Mouse (Mus musculus): ENCODE data around the gene Dera.

The Dera gene

GRCm38 (mm10) chr6:137885644-137886043, 131.3 kb downstream of the Dera start:
- TF ChIP-seq GATA4 (IDR thresholded peaks at IDR 0.05; ENCODE audit: insufficient replicate concordance, low read length), result no peak

- TF ChIP-seq GATA4 (IDR thresholded peaks at IDR 0.05; ENCODE audit: insufficient replicate concordance, low read length), result no peak
Measured at GRCm38 (mm10) chr6:137886210-137886979, 132.0 kb downstream of the Dera start.

GRCm38 (mm10) chr6:137887258-137887657, 132.9 kb downstream of the Dera start:
- no peak for TF ChIP-seq GATA4 (IDR thresholded peaks at IDR 0.05; ENCODE audit: insufficient replicate concordance, low read length)

- TF ChIP-seq GATA4 (IDR thresholded peaks at IDR 0.05; ENCODE audit: insufficient replicate concordance, low read length), result no peak
Measured at GRCm38 (mm10) chr6:137897671-137898070, 143.3 kb downstream of the Dera start.

- no peak for TF ChIP-seq GATA4 (IDR thresholded peaks at IDR 0.05; ENCODE audit: insufficient replicate concordance, low read length)
Measured at GRCm38 (mm10) chr6:137901255-137901654, 146.9 kb downstream of the Dera start.

All from liver, adult (tissue).